In genomic region chr16:89765470-89765869, GRCm38 (mm10) we compare ENCODE assay signal across 9 mouse cellular contexts.
DNase-seq lines count a peak whose midpoint lies in the region; TF ChIP-seq lines count a peak whose summit lies in the region.
"Had no signal": no experiment of that assay in that cellular context is flagged by ENCODE, and none has a peak within 500 bp of the region (broad histone marks: within the 10 kb centered on the region; RNA-seq: fewer than 3 reads in every experiment).

No protein-coding gene starts in this region.

- peak; percentile 81 for TF ChIP-seq CTCF in left cerebral cortex, adult 2 months (IDR thresholded peaks at IDR 0.05)
- peak; percentile 67; the same call in 1 of the 2 replicates for TF ChIP-seq CTCF in brain, embryonic 14.5 days (IDR thresholded peaks at IDR 0.05; ENCODE audit: borderline replicate concordance, extremely low read depth, insufficient read depth, insufficient read length)
- TF ChIP-seq CTCF in thymus, adult 2 months (IDR thresholded peaks at IDR 0.05; ENCODE audit: borderline replicate concordance, control insufficient read depth, extremely low read depth, insufficient read depth, low read length, poor library complexity) = no peak

- TF ChIP-seq POLR2A in brain, embryonic 14.5 days (IDR thresholded peaks at IDR 0.05; ENCODE audit: borderline replicate concordance, extremely low read depth, insufficient read depth, insufficient read length, poor library complexity, severe bottlenecking) = no peak
- TF ChIP-seq POLR2A in thymus, adult 2 months (IDR thresholded peaks at IDR 0.05; ENCODE audit: control insufficient read depth, extremely low read depth, insufficient read depth, low read length, poor library complexity) = no peak

- 13% methylated on average over 8 of the region's 8 CpGs for WGBS in thymus, adult 2 months

- H3K27me3 ChIP-seq in thymus, adult 2 months (ENCODE audit: control insufficient read depth, insufficient read depth, low read length) = no peaks in the 10 kb centered on the region

- peak; percentile 22 for DNase-seq in cerebellum, adult 8-10 months
- no peak for DNase-seq in cerebellum, adult 9-11 months
- DNase-seq in left cerebral cortex, adult 2 months (ENCODE audit: extremely low spot score in 1 of 2, low spot score in 2 of 2) = no peak
- DNase-seq in left cerebral cortex, adult 8-10 months (ENCODE audit: low spot score in 2 of 2) = no peak
- peak; percentile 78 for DNase-seq in brain, embryonic 14.5 days (ENCODE audit: low read depth)
- peak; percentile 14 to 27 for DNase-seq in kidney, postnatal 36 days
- DNase-seq in skeletal muscle tissue, adult 2 months (ENCODE audit: low read depth, low spot score) = peak; percentile 17
- DNase-seq in thymus, adult 2 months = no peak

- intact Hi-C loops in left cerebral cortex, adult 2 months (cut with DNase I) = loop anchor here (2.0 to 10.0 kb wide), 5 partner anchors 1393 to 1998 kb away; no protein-coding TSS in a partner anchor

- no peaks in the 10 kb centered on the region for H3K36me3 ChIP-seq in thymus, adult 2 months (ENCODE audit: control insufficient read depth, insufficient read depth, low read length)

- no peaks in the 10 kb centered on the region for H3K4me1 ChIP-seq in thymus, adult 2 months (replicated peaks; ENCODE audit: control insufficient read depth, insufficient read depth, low read length)

- no peak overlapping the region for H3K4me3 ChIP-seq in left cerebral cortex, adult 2 months
- H3K4me3 ChIP-seq in thymus, adult 2 months (ENCODE audit: control insufficient read depth, insufficient read depth, low read length) = no peak overlapping the region

- no peak overlapping the region for H3K27ac ChIP-seq in left cerebral cortex, adult 2 months
- no peak overlapping the region for H3K27ac ChIP-seq in thymus, adult 2 months (ENCODE audit: control insufficient read depth, insufficient read depth, low read length)
- H3K27ac ChIP-seq: macrophage had no signal

Comparison
In these comparisons a context has a peak if more than half of its experiments do, and no peak if none do; other contexts are left out.
1. DNase-seq: peak in cerebellum, adult 8-10 months (single experiment), brain, embryonic 14.5 days (single experiment), kidney, postnatal 36 days (2 of 2) and skeletal muscle tissue, adult 2 months (single experiment); none in cerebellum, adult 9-11 months (single experiment), left cerebral cortex, adult 2 months (0 of 2), left cerebral cortex, adult 8-10 months (0 of 2) and thymus, adult 2 months (single experiment).